In genomic region chr14:79983781-79984180, GRCm38 (mm10) we compare ENCODE assay signal across 24 mouse cellular contexts. TPM values are rescaled to one million over a fixed set of nuclear protein-coding genes. Genes with fewer than 3 reads are reported as not detected.
DNase-seq lines count a peak whose midpoint lies in the region; ATAC-seq and TF ChIP-seq lines count a peak whose summit lies in the region.
"Had no signal": no experiment of that assay in that cellular context is flagged by ENCODE, and none has a peak within 500 bp of the region (broad histone marks: within the 10 kb centered on the region; RNA-seq: fewer than 3 reads in every experiment).

TSS of gene Olfm4 (plus strand) at chr14:79984081.

- H3K36me3 ChIP-seq in intestine, embryonic 16.5 days (ENCODE audit: control insufficient read depth, insufficient read depth, low read length): no peaks in the 10 kb centered on the region
- H3K36me3 ChIP-seq in intestine, embryonic 15.5 days: no peaks in the 10 kb centered on the region
- H3K36me3 ChIP-seq in CH12.LX (replicated peaks in 1 of 2; ENCODE audit: control insufficient read depth in 1 of 2, insufficient read depth in 1 of 2, low read length in 1 of 2): peaks cover 0 to 3% of the 10 kb centered on the region in 2 experiments
- H3K36me3 ChIP-seq in intestine, postnatal 0 days (ENCODE audit: control insufficient read depth, insufficient read depth): no peaks in the 10 kb centered on the region
- H3K36me3 ChIP-seq in stomach, embryonic 15.5 days: no peaks in the 10 kb centered on the region
- no peaks in the 10 kb centered on the region for H3K36me3 ChIP-seq in hindbrain, embryonic 10.5 days
- H3K36me3 ChIP-seq in hindbrain, embryonic 14.5 days (replicated peaks; ENCODE audit: control insufficient read depth, insufficient read depth): no peaks in the 10 kb centered on the region
- H3K36me3 ChIP-seq: embryonic facial prominence, embryonic 12.5 days; forebrain, embryonic 12.5 days had no signal

- no peak within 1 kb of the TSS for H3K9ac ChIP-seq in intestine, embryonic 16.5 days (ENCODE audit: low read depth, low read length)
- no peak within 1 kb of the TSS for H3K9ac ChIP-seq in intestine, embryonic 15.5 days
- H3K9ac ChIP-seq in CH12.LX (ENCODE audit: insufficient read depth, low read depth): no peak within 1 kb of the TSS
- no peak within 1 kb of the TSS for H3K9ac ChIP-seq in intestine, postnatal 0 days (ENCODE audit: low read depth, low read length)
- no peak within 1 kb of the TSS for H3K9ac ChIP-seq in stomach, embryonic 15.5 days
- H3K9ac ChIP-seq in hindbrain, embryonic 14.5 days: no peak within 1 kb of the TSS
- H3K9ac ChIP-seq: embryonic facial prominence, embryonic 12.5 days; forebrain, embryonic 12.5 days had no signal

- H3K27me3 ChIP-seq in intestine, embryonic 16.5 days (replicated peaks; ENCODE audit: control insufficient read depth, insufficient read depth, low read length): no peaks in the 10 kb centered on the region
- H3K27me3 ChIP-seq in intestine, embryonic 15.5 days (replicated peaks): no peaks in the 10 kb centered on the region
- no peaks in the 10 kb centered on the region for H3K27me3 ChIP-seq in CH12.LX (replicated peaks)
- H3K27me3 ChIP-seq in intestine, postnatal 0 days (replicated peaks; ENCODE audit: control insufficient read depth, insufficient read depth, low read length): no peaks in the 10 kb centered on the region
- H3K27me3 ChIP-seq in stomach, embryonic 15.5 days (replicated peaks): no peaks in the 10 kb centered on the region
- H3K27me3 ChIP-seq in hindbrain, embryonic 10.5 days (ENCODE audit: insufficient read depth, poor library complexity, severe bottlenecking): no peaks in the 10 kb centered on the region
- H3K27me3 ChIP-seq in hindbrain, embryonic 14.5 days (ENCODE audit: control insufficient read depth, insufficient read depth, low read length): no peaks in the 10 kb centered on the region
- H3K27me3 ChIP-seq: embryonic facial prominence, embryonic 12.5 days; forebrain, embryonic 12.5 days had no signal

- no peak for ATAC-seq in intestine, embryonic 16.5 days
- ATAC-seq in intestine, embryonic 15.5 days: no peak
- no peak for ATAC-seq in intestine, postnatal 0 days
- no peak for ATAC-seq in stomach, embryonic 15.5 days (ENCODE audit: insufficient read depth, low FRiP score, low read depth)
- no peak for ATAC-seq in hindbrain, embryonic 14.5 days (ENCODE audit: low FRiP score)
- ATAC-seq: activated CD4-positive, CD25-positive, alpha-beta regulatory T cell, adult 4 months; forebrain, embryonic 16.5 days; hindbrain, embryonic 16.5 days; Patski had no signal

- TF ChIP-seq RAD21 in CH12.LX (IDR thresholded peaks at IDR 0.05; ENCODE audit: low read depth, low read length): no peak

- DNase-seq in CH12.LX (ENCODE audit: extremely low read depth): no peak
- DNase-seq in layer of hippocampus, postnatal 10 days (ENCODE audit: low spot score in 2 of 2): no peak
- DNase-seq in hindbrain, embryonic 10.5 days (ENCODE audit: low spot score): no peak
- DNase-seq in hindbrain, embryonic 14.5 days (ENCODE audit: low spot score): no peak
- DNase-seq: adrenal gland, postnatal 14 days; cerebellum, adult 11-12 months; cerebellum, adult 9-10 months; cerebellum, postnatal 25 days; gastrocnemius, postnatal 25 days; heart, postnatal 10 days; heart, postnatal 4 days had no signal

- TF ChIP-seq CTCF in CH12.LX (conservative IDR thresholded peaks at IDR 0.05 in 1 of 2, IDR thresholded peaks at IDR 0.05 in 1 of 2; ENCODE audit: low read depth in 2 of 2, low read length in 2 of 2): no peak
- TF ChIP-seq CTCF in intestine, postnatal 0 days (IDR thresholded peaks at IDR 0.05; ENCODE audit: low read depth): no peak

- 70% methylated on average over 2 of the region's 2 CpGs for WGBS in intestine, embryonic 16.5 days
- 67% methylated on average over 2 of the region's 2 CpGs for WGBS in intestine, embryonic 15.5 days
- 62% methylated on average over 2 of the region's 2 CpGs for WGBS in intestine, postnatal 0 days
- WGBS in stomach, embryonic 15.5 days: 57% methylated on average over 2 of the region's 2 CpGs
- 88% methylated on average over 2 of the region's 2 CpGs for WGBS in hindbrain, embryonic 10.5 days
- WGBS in hindbrain, embryonic 14.5 days: 73% methylated on average over 2 of the region's 2 CpGs

- H3K27ac ChIP-seq in intestine, embryonic 16.5 days (ENCODE audit: low read length): no peak within 1 kb of the TSS
- no peak within 1 kb of the TSS for H3K27ac ChIP-seq in intestine, embryonic 15.5 days
- no peak within 1 kb of the TSS for H3K27ac ChIP-seq in CH12.LX (ENCODE audit: insufficient read depth, low read depth)
- H3K27ac ChIP-seq in intestine, postnatal 0 days (ENCODE audit: low read depth, low read length): no peak within 1 kb of the TSS
- H3K27ac ChIP-seq in stomach, embryonic 15.5 days: no peak within 1 kb of the TSS
- H3K27ac ChIP-seq in hindbrain, embryonic 10.5 days: no peak within 1 kb of the TSS
- no peak within 1 kb of the TSS for H3K27ac ChIP-seq in hindbrain, embryonic 14.5 days
- H3K27ac ChIP-seq: embryonic facial prominence, embryonic 12.5 days; forebrain, embryonic 12.5 days had no signal

- no peak within 1 kb of the TSS for H3K4me2 ChIP-seq in intestine, embryonic 16.5 days (ENCODE audit: low read depth, low read length)
- no peak within 1 kb of the TSS for H3K4me2 ChIP-seq in intestine, embryonic 15.5 days (replicated peaks)
- H3K4me2 ChIP-seq in CH12.LX (ENCODE audit: insufficient read depth, low read depth, poor library complexity, severe bottlenecking): no peak within 1 kb of the TSS
- no peak within 1 kb of the TSS for H3K4me2 ChIP-seq in intestine, postnatal 0 days (replicated peaks; ENCODE audit: low read depth)
- no peak within 1 kb of the TSS for H3K4me2 ChIP-seq in stomach, embryonic 15.5 days
- H3K4me2 ChIP-seq in hindbrain, embryonic 14.5 days (replicated peaks): no peak within 1 kb of the TSS
- H3K4me2 ChIP-seq: embryonic facial prominence, embryonic 12.5 days; forebrain, embryonic 12.5 days had no signal

- TF ChIP-seq EP300 in CH12.LX (IDR thresholded peaks at IDR 0.05; ENCODE audit: low read length): no peak

- H3K4me3 ChIP-seq in intestine, embryonic 16.5 days (ENCODE audit: low read length): no peak within 1 kb of the TSS
- no peak within 1 kb of the TSS for H3K4me3 ChIP-seq in intestine, embryonic 15.5 days (replicated peaks)
- no peak within 1 kb of the TSS for H3K4me3 ChIP-seq in CH12.LX (replicated peaks in 1 of 3; ENCODE audit: low read depth in 2 of 3, low read length in 2 of 3, poor library complexity in 1 of 3)
- H3K4me3 ChIP-seq in intestine, postnatal 0 days (ENCODE audit: low read depth, low read length): no peak within 1 kb of the TSS
- H3K4me3 ChIP-seq in stomach, embryonic 15.5 days (replicated peaks): no peak within 1 kb of the TSS
- H3K4me3 ChIP-seq in hindbrain, embryonic 10.5 days: no peak within 1 kb of the TSS
- no peak within 1 kb of the TSS for H3K4me3 ChIP-seq in hindbrain, embryonic 14.5 days (replicated peaks; ENCODE audit: low read length)
- H3K4me3 ChIP-seq: embryonic facial prominence, embryonic 12.5 days; forebrain, embryonic 12.5 days had no signal

- TF ChIP-seq POLR2A in CH12.LX (IDR thresholded peaks at IDR 0.05; ENCODE audit: low read depth, low read length): no peak

- H3K4me1 ChIP-seq in intestine, embryonic 16.5 days (ENCODE audit: control insufficient read depth, insufficient read depth, low read length): 0 out of 2 replicates have a peak, but pooled peaks cover 4% of the 10 kb centered on the region
- no peaks in the 10 kb centered on the region for H3K4me1 ChIP-seq in intestine, embryonic 15.5 days (replicated peaks)
- H3K4me1 ChIP-seq in CH12.LX (ENCODE audit: control insufficient read depth in 1 of 2, insufficient read depth in 2 of 2): 0 out of 4 replicates have a peak, but pooled peaks cover 0 to 4% of the 10 kb centered on the region in 2 experiments
- H3K4me1 ChIP-seq in intestine, postnatal 0 days (replicated peaks; ENCODE audit: control insufficient read depth, insufficient read depth, low read length): peaks cover 3% of the 10 kb centered on the region; the same call in 1 of the 2 replicates
- H3K4me1 ChIP-seq in stomach, embryonic 15.5 days: no peaks in the 10 kb centered on the region
- no peaks in the 10 kb centered on the region for H3K4me1 ChIP-seq in hindbrain, embryonic 10.5 days (replicated peaks)
- no peaks in the 10 kb centered on the region for H3K4me1 ChIP-seq in hindbrain, embryonic 14.5 days (replicated peaks; ENCODE audit: control insufficient read depth, insufficient read depth, low read length)
- H3K4me1 ChIP-seq: embryonic facial prominence, embryonic 12.5 days; forebrain, embryonic 12.5 days had no signal

- H3K9me3 ChIP-seq in intestine, embryonic 16.5 days (ENCODE audit: control insufficient read depth, low read length): no peaks in the 10 kb centered on the region
- no peaks in the 10 kb centered on the region for H3K9me3 ChIP-seq in intestine, embryonic 15.5 days
- no peaks in the 10 kb centered on the region for H3K9me3 ChIP-seq in CH12.LX (replicated peaks; ENCODE audit: low read length)
- no peaks in the 10 kb centered on the region for H3K9me3 ChIP-seq in intestine, postnatal 0 days (ENCODE audit: control insufficient read depth)
- H3K9me3 ChIP-seq in stomach, embryonic 15.5 days: no peaks in the 10 kb centered on the region
- H3K9me3 ChIP-seq in hindbrain, embryonic 10.5 days: no peaks in the 10 kb centered on the region
- no peaks in the 10 kb centered on the region for H3K9me3 ChIP-seq in hindbrain, embryonic 14.5 days (ENCODE audit: control insufficient read depth, low read length)
- H3K9me3 ChIP-seq: embryonic facial prominence, embryonic 12.5 days; forebrain, embryonic 12.5 days had no signal

- in situ Hi-C loops in CH12.LX (cut with MboI; ENCODE audit: low pct_ligation_motif_present, low pct_unique_long_range_greater_than_20kb, low sequenced_read_pairs): no loop called here

- dilution Hi-C loops in CH12.LX (cut with MboI; ENCODE audit: extremely low pct_ligation_motif_present, extremely low pct_unique_long_range_greater_than_20kb, low sequenced_read_pairs): no loop called here

- H3K79me2 ChIP-seq in CH12.LX (replicated peaks; ENCODE audit: control insufficient read depth, extremely low read depth, insufficient read depth, poor library complexity, severe bottlenecking): no peaks in the 10 kb centered on the region

TF ChIP-seq in CH12.LX, 34 proteins besides CTCF, POLR2A, EP300 and RAD21 (continues in another document):
- TF ChIP-seq ZNF384 (IDR thresholded peaks at IDR 0.05; ENCODE audit: low read depth, low read length): no peak

RNA-seq across cellular contexts. Expression of gene Olfm4, which starts in this region (rescaled TPM):
- polyA plus RNA-seq in intestine, embryonic 16.5 days (2015; fragmentation: Nextera tagmentation; extraction: Ambion mirVana): 11.5 and 13.1 TPM in 2 replicates
- polyA plus RNA-seq in intestine, embryonic 15.5 days (2015; fragmentation: Nextera tagmentation; extraction: Ambion mirVana): 5.5 and 6.4 TPM in 2 replicates
- total RNA-seq in CH12.LX (2012; rRNA removed) (6.5 and 6.8 TPM in 2 replicates), CH12.LX (2014; rRNA removed) (12.8 and 13.8 TPM in 2 replicates)
- polyA plus RNA-seq in CH12.LX (2012; ENCODE audit: insufficient read length, low read depth): 24.9 and 29.8 TPM in 2 replicates
- 38.3 and 44.0 TPM in 2 replicates for polyA plus RNA-seq in intestine, postnatal 0 days (2015; fragmentation: Nextera tagmentation; extraction: Ambion mirVana)
- 12.8 and 15.7 TPM in 2 replicates for polyA plus RNA-seq in stomach, embryonic 15.5 days (2015; fragmentation: Nextera tagmentation; extraction: Ambion mirVana)
- 1 to 10 TPM; 5.0 to 5.8 TPM for total RNA-seq in layer of hippocampus, postnatal 10 days (2021)
- polyA plus RNA-seq in hindbrain, embryonic 10.5 days (2016; fragmentation: Nextera tagmentation; extraction: Ambion mirVana): 0.38 and 0.39 TPM in 2 replicates
- polyA plus RNA-seq in hindbrain, embryonic 14.5 days (2014; fragmentation: Nextera tagmentation; extraction: Ambion mirVana): 1.2 TPM in 2 replicates
- total RNA-seq: adrenal gland, adult 18-20 months; gastrocnemius, adult 18-20 months; gastrocnemius, postnatal 25 days had no signal
- polyA plus RNA-seq: activated CD4-positive, CD25-positive, alpha-beta regulatory T cell, adult 4 months; C2C12; Patski had no signal
